Mouse (Mus musculus): ENCODE data around the gene Gltpd2.
"Not testable (repeated sequence)": the region's sequence is repeated elsewhere in the genome, so short reads cannot be mapped to it uniquely, and the experiment has no call there.

Gltpd2 gene

GRCm38 (mm10) chr11:70518436-70518835 lies 560 bp upstream of the Gltpd2 start:
- no peak for DNase-seq

- no peak for DNase-seq
Measured at GRCm38 (mm10) chr11:70520178-70520769, 1.3 kb downstream of the Gltpd2 start.

GRCm38 (mm10) chr11:70523306-70523989 lies 4.5 kb downstream of the Gltpd2 start:
- not testable (repeated sequence) for DNase-seq

- no peak for DNase-seq
Measured at GRCm38 (mm10) chr11:70524782-70525181, 5.8 kb downstream of the Gltpd2 start.

GRCm38 (mm10) chr11:70525184-70525678 lies 6.2 kb downstream of the Gltpd2 start, which contains the start of gene Psmb6:
Gene Psmb6 (plus strand): TSS chr11:70525367.
- peak; percentile 84 to 92 for DNase-seq

- DNase-seq, result no peak
Measured at GRCm38 (mm10) chr11:70525726-70526125, 6.7 kb downstream of the Gltpd2 start.

- DNase-seq, result no peak
Measured at GRCm38 (mm10) chr11:70526211-70526610, 7.2 kb downstream of the Gltpd2 start.

- no peak for DNase-seq
Measured at GRCm38 (mm10) chr11:70528610-70529009, 9.6 kb downstream of the Gltpd2 start.

- not testable (repeated sequence) for DNase-seq
Measured at GRCm38 (mm10) chr11:70531065-70531464, 12.1 kb downstream of the Gltpd2 start.

GRCm38 (mm10) chr11:70532839-70533238 lies 13.8 kb downstream of the Gltpd2 start, which contains the start of gene Gm40193:
Gene Gm40193 (minus strand): TSS chr11:70532939.
- DNase-seq, result no peak

GRCm38 (mm10) chr11:70539423-70539822 lies 20.4 kb downstream of the Gltpd2 start:
- no peak for DNase-seq

GRCm38 (mm10) chr11:70539877-70540587 lies 21.0 kb downstream of the Gltpd2 start, which contains the start of gene Pld2:
Gene Pld2 (plus strand): TSS chr11:70540064.
- DNase-seq, result peak; percentile 84 to 90

- no peak for DNase-seq
Measured at GRCm38 (mm10) chr11:70540928-70541327, 21.9 kb downstream of the Gltpd2 start.

GRCm38 (mm10) chr11:70541415-70541814 lies 22.4 kb downstream of the Gltpd2 start:
- no peak for DNase-seq

GRCm38 (mm10) chr11:70544496-70544895 lies 25.5 kb downstream of the Gltpd2 start:
- DNase-seq, result no peak

GRCm38 (mm10) chr11:70551526-70551925 lies 32.5 kb downstream of the Gltpd2 start:
- no peak for DNase-seq

- no peak for DNase-seq
Measured at GRCm38 (mm10) chr11:70553940-70554339, 34.9 kb downstream of the Gltpd2 start.

GRCm38 (mm10) chr11:70557545-70557944 lies 38.5 kb downstream of the Gltpd2 start:
- no peak for DNase-seq

GRCm38 (mm10) chr11:70561937-70562286 lies 42.9 kb downstream of the Gltpd2 start:
- no peak for DNase-seq

GRCm38 (mm10) chr11:70562287-70562994 lies 43.4 kb downstream of the Gltpd2 start, which contains the start of gene Mink1:
Gene Mink1 (plus strand): TSS chr11:70562881.
- peak; percentile 90 to 94 for DNase-seq

- DNase-seq, result no peak
Measured at GRCm38 (mm10) chr11:70562995-70563469, 44.0 kb downstream of the Gltpd2 start.

- DNase-seq, result peak; percentile 48 to 58
Measured at GRCm38 (mm10) chr11:70563470-70564275, 44.7 kb downstream of the Gltpd2 start.
